Mouse (Mus musculus): Measurements from ENCODE around the gene Gm14124. TPM values are rescaled to one million over a fixed set of nuclear protein-coding genes. Genes with fewer than 3 reads are reported as not detected.
"Not testable (repeated sequence)": the region's sequence is repeated elsewhere in the genome, so short reads cannot be mapped to it uniquely, and the experiment has no call there.

Gene Gm14124
- polyA plus RNA-seq (2012; rRNA removed) (0.05 and 0.06 TPM in 2 replicates), polyA plus RNA-seq (2014; fragmentation: Nextera tagmentation; extraction: Ambion mirVana) (0.07 TPM in 1 of 2 replicates, not detected in the other)

DNA sequence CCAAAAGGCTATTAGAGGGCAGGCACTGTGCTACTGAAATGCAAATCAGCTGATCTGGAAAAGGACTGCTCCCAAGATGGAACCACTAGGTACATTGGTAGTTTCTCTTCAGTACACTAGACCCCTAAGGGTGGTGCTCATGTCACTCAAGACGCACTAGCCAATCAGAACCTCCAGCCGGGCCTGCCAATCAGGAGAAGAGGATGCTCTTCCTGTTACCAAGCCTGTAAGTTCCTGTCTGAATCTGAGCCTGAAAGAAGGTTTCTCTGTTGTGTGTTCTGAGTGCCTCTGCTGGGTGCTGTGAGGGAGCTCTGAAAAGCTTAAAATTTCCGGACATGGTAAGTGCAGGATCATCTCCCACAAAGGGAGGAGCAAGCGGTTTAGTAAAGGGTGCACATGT lies at the start of gene Gm14124:
TSS of gene Gm14124 (plus strand) at position 227 of the 400 bp plus-strand sequence.
- not testable (repeated sequence) for H3K36me3 ChIP-seq (ENCODE audit: control insufficient read depth, insufficient read depth, low read length); H3K27ac ChIP-seq (replicated peaks; ENCODE audit: low read depth, low read length); H3K4me3 ChIP-seq (replicated peaks; ENCODE audit: low read length); H3K9ac ChIP-seq (ENCODE audit: low read depth, low read length, severe bottlenecking); ATAC-seq (ENCODE audit: low FRiP score, low read depth); H3K27me3 ChIP-seq (ENCODE audit: control insufficient read depth, insufficient read depth, low read length); DNase-seq (ENCODE audit: low spot score); H3K4me2 ChIP-seq (replicated peaks; ENCODE audit: low read depth, low read length, severe bottlenecking); H3K9me3 ChIP-seq (ENCODE audit: control insufficient read depth, low read length); H3K4me1 ChIP-seq (ENCODE audit: control insufficient read depth, insufficient read depth, low read length)
- WGBS, result 69% methylated on average over 4 of the region's 4 CpGs

- peak; percentile 55 for DNase-seq (ENCODE audit: low spot score)
- ATAC-seq (ENCODE audit: low FRiP score, low read depth), result peak; percentile 99
- H3K4me2 ChIP-seq (replicated peaks; ENCODE audit: low read depth, low read length, severe bottlenecking), result peak within 1 kb of the TSS; percentile 36
- not testable (repeated sequence) for H3K27ac ChIP-seq (replicated peaks; ENCODE audit: low read depth, low read length); H3K4me1 ChIP-seq (ENCODE audit: control insufficient read depth, insufficient read depth, low read length); H3K27me3 ChIP-seq (ENCODE audit: control insufficient read depth, insufficient read depth, low read length); H3K9me3 ChIP-seq (ENCODE audit: control insufficient read depth, low read length); H3K36me3 ChIP-seq (ENCODE audit: control insufficient read depth, insufficient read depth, low read length)
- peak within 1 kb of the TSS; percentile 46 for H3K9ac ChIP-seq (ENCODE audit: low read depth, low read length, severe bottlenecking)
- WGBS, result 3% methylated on average over 15 of the region's 15 CpGs
- H3K4me3 ChIP-seq (replicated peaks; ENCODE audit: low read length), result peak within 1 kb of the TSS; percentile 39
These were observed 39.5 kb upstream of the Gm14124 start, which contains the start of gene Zfp937 for GRCm38 (mm10) chr2:150217600-150218362. Gene Zfp937, plus strand, starts transcription at chr2:150218073.

GRCm38 (mm10) chr2:150218363-150218725 lies 39.0 kb upstream of the Gm14124 start:
- Histone ChIP-seq H3K9ac (ENCODE audit: low read depth, low read length, severe bottlenecking) (peak overlapping the region; percentile 46), H3K4me2 (replicated peaks; ENCODE audit: low read depth, low read length, severe bottlenecking) (peak overlapping the region; percentile 36), H3K4me3 (replicated peaks; ENCODE audit: low read length) (peak overlapping the region; percentile 39)
- not testable (repeated sequence) for DNase-seq (ENCODE audit: low spot score); H3K9me3 ChIP-seq (ENCODE audit: control insufficient read depth, low read length); H3K36me3 ChIP-seq (ENCODE audit: control insufficient read depth, insufficient read depth, low read length); H3K27ac ChIP-seq (replicated peaks; ENCODE audit: low read depth, low read length); H3K4me1 ChIP-seq (ENCODE audit: control insufficient read depth, insufficient read depth, low read length); H3K27me3 ChIP-seq (ENCODE audit: control insufficient read depth, insufficient read depth, low read length)
- WGBS, result 0% methylated on average over 2 of the region's 4 CpGs
- peak; percentile 16; the same call in 1 of the 2 replicates for ATAC-seq (ENCODE audit: low FRiP score, low read depth)

- not testable (repeated sequence) for H3K4me2 ChIP-seq (replicated peaks; ENCODE audit: low read depth, low read length, severe bottlenecking); H3K4me3 ChIP-seq (replicated peaks; ENCODE audit: low read length)
These were observed 34.1 kb upstream of the Gm14124 start for GRCm38 (mm10) chr2:150223263-150223662.

DNA sequence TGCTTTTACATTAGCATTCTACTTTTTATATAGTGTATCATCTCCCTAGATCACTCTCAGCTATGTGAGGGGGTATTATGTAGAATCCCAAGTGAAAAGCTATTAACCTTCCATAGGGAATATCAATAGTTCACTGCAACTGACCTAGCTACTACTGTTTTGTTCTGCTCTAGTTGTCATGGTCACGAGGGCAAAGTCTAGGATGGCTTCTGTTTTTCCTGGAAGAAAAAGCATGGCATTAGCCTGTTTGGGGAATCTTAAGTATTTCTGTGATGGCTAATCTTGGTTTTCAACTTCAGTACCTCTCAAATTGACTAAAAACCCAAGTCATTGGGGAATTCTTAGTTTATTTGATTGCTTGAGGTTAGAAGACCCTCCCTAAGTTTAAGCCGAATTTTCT lies 14.1 kb upstream of the Gm14124 start:
- Histone ChIP-seq H3K4me3 (replicated peaks; ENCODE audit: low read length) (no peak overlapping the region), H3K27me3 (ENCODE audit: control insufficient read depth, insufficient read depth, low read length) (no peaks in the 10 kb centered on the region), H3K9me3 (ENCODE audit: control insufficient read depth, low read length) (peaks cover 23% of the 10 kb centered on the region), H3K4me1 (ENCODE audit: control insufficient read depth, insufficient read depth, low read length) (no peaks in the 10 kb centered on the region), H3K4me2 (replicated peaks; ENCODE audit: low read depth, low read length, severe bottlenecking) (no peak overlapping the region), H3K36me3 (ENCODE audit: control insufficient read depth, insufficient read depth, low read length) (peaks cover 8% of the 10 kb centered on the region), H3K27ac (replicated peaks; ENCODE audit: low read depth, low read length) (no peak overlapping the region), H3K9ac (ENCODE audit: low read depth, low read length, severe bottlenecking) (no peak overlapping the region)
- no peak for DNase-seq (ENCODE audit: low spot score)
- WGBS, result 89% methylated on average over 2 of the region's 2 CpGs
- no peak for TF ChIP-seq POLR2A (IDR thresholded peaks at IDR 0.05; ENCODE audit: borderline replicate concordance, extremely low read depth, insufficient read depth, insufficient read length)
- ATAC-seq (ENCODE audit: low FRiP score, low read depth), result no peak

More at GRCm38 (mm10) chr2:150223263-150223662, 34.1 kb upstream of the Gm14124 start:
- H3K4me1 ChIP-seq (ENCODE audit: control insufficient read depth, insufficient read depth, low read length); ATAC-seq (ENCODE audit: low FRiP score, low read depth); H3K9ac ChIP-seq (ENCODE audit: low read depth, low read length, severe bottlenecking); H3K9me3 ChIP-seq (ENCODE audit: control insufficient read depth, low read length); DNase-seq (ENCODE audit: low spot score); H3K36me3 ChIP-seq (ENCODE audit: control insufficient read depth, insufficient read depth, low read length); H3K27me3 ChIP-seq (ENCODE audit: control insufficient read depth, insufficient read depth, low read length); H3K27ac ChIP-seq (replicated peaks; ENCODE audit: low read depth, low read length): not testable (repeated sequence)

GRCm38 (mm10) chr2:150255491-150255890 lies 1.8 kb upstream of the Gm14124 start, which contains the start of gene Gm21994:
Gene Gm21994, minus strand, starts transcription at chr2:150255591.
- not testable (repeated sequence) for H3K36me3 ChIP-seq (ENCODE audit: control insufficient read depth, insufficient read depth, low read length); H3K27ac ChIP-seq (replicated peaks; ENCODE audit: low read depth, low read length); H3K27me3 ChIP-seq (ENCODE audit: control insufficient read depth, insufficient read depth, low read length); DNase-seq (ENCODE audit: low spot score); H3K9me3 ChIP-seq (ENCODE audit: control insufficient read depth, low read length); H3K4me2 ChIP-seq (replicated peaks; ENCODE audit: low read depth, low read length, severe bottlenecking); ATAC-seq (ENCODE audit: low FRiP score, low read depth); H3K9ac ChIP-seq (ENCODE audit: low read depth, low read length, severe bottlenecking); H3K4me3 ChIP-seq (replicated peaks; ENCODE audit: low read length); H3K4me1 ChIP-seq (ENCODE audit: control insufficient read depth, insufficient read depth, low read length)
- WGBS, result 62% methylated on average over 2 of the region's 2 CpGs

GRCm38 (mm10) chr2:150256861-150257260 lies 456 bp upstream of the Gm14124 start:
- H3K4me1 ChIP-seq (ENCODE audit: control insufficient read depth, insufficient read depth, low read length); ATAC-seq (ENCODE audit: low FRiP score, low read depth); H3K4me2 ChIP-seq (replicated peaks; ENCODE audit: low read depth, low read length, severe bottlenecking); H3K27ac ChIP-seq (replicated peaks; ENCODE audit: low read depth, low read length); H3K4me3 ChIP-seq (replicated peaks; ENCODE audit: low read length); DNase-seq (ENCODE audit: low spot score); H3K9me3 ChIP-seq (ENCODE audit: control insufficient read depth, low read length); H3K36me3 ChIP-seq (ENCODE audit: control insufficient read depth, insufficient read depth, low read length); H3K9ac ChIP-seq (ENCODE audit: low read depth, low read length, severe bottlenecking); H3K27me3 ChIP-seq (ENCODE audit: control insufficient read depth, insufficient read depth, low read length): not testable (repeated sequence)
- 68% methylated on average over 2 of the region's 2 CpGs for WGBS
